Mouse (Mus musculus) lung, postnatal 4 days (tissue): ENCODE data around the gene Ppm1h.
"Not testable (repeated sequence)": the region's sequence is repeated elsewhere in the genome, so short reads cannot be mapped to it uniquely, and the experiment has no call there.

ENCODE experiments used
- DNase-seq, 2 experiments: peaks; one replicate each; pipeline ENCODE4 v3.0.0; 2021

Gene Ppm1h

GRCm38 (mm10) chr10:122901379-122901778, 222.8 kb downstream of the Ppm1h start:
- no peak for DNase-seq

- DNase-seq = no peak
Measured at GRCm38 (mm10) chr10:122909406-122910032, 231.0 kb downstream of the Ppm1h start.

GRCm38 (mm10) chr10:122910798-122911225, 232.2 kb downstream of the Ppm1h start:
- DNase-seq = no peak

- no peak for DNase-seq
Measured at GRCm38 (mm10) chr10:122911668-122912067, 233.1 kb downstream of the Ppm1h start.

GRCm38 (mm10) chr10:122912086-122912690, 233.6 kb downstream of the Ppm1h start:
- DNase-seq = no peak

GRCm38 (mm10) chr10:122912701-122913368, 234.3 kb downstream of the Ppm1h start:
- peak; percentile 74 to 91 for DNase-seq

GRCm38 (mm10) chr10:122913393-122913792, 234.8 kb downstream of the Ppm1h start:
- DNase-seq = no peak

GRCm38 (mm10) chr10:122915905-122916304, 237.3 kb downstream of the Ppm1h start:
- no peak for DNase-seq

- DNase-seq = no peak
Measured at GRCm38 (mm10) chr10:122917648-122918324, 239.2 kb downstream of the Ppm1h start.

- no peak for DNase-seq
Measured at GRCm38 (mm10) chr10:122918325-122918694, 239.7 kb downstream of the Ppm1h start.

GRCm38 (mm10) chr10:122918754-122919153, 240.2 kb downstream of the Ppm1h start:
- no peak for DNase-seq

- no peak for DNase-seq
Measured at GRCm38 (mm10) chr10:122919416-122919815, 240.9 kb downstream of the Ppm1h start.

- no peak for DNase-seq
Measured at GRCm38 (mm10) chr10:122920218-122920795, 241.7 kb downstream of the Ppm1h start.

GRCm38 (mm10) chr10:122922226-122922625, 243.7 kb downstream of the Ppm1h start:
- DNase-seq = peak in 1 of 2 experiments; percentile 35

GRCm38 (mm10) chr10:122924571-122924970, 246.0 kb downstream of the Ppm1h start:
- not testable (repeated sequence) for DNase-seq

GRCm38 (mm10) chr10:122926275-122926674, 247.7 kb downstream of the Ppm1h start:
- DNase-seq = no peak

GRCm38 (mm10) chr10:122930520-122930919, 252.0 kb downstream of the Ppm1h start:
- no peak for DNase-seq

GRCm38 (mm10) chr10:122931193-122931832, 252.8 kb downstream of the Ppm1h start:
- peak; percentile 40 to 57 for DNase-seq

- DNase-seq = no peak
Measured at GRCm38 (mm10) chr10:122931851-122932550, 253.4 kb downstream of the Ppm1h start.

GRCm38 (mm10) chr10:122933053-122933838, 254.7 kb downstream of the Ppm1h start:
- DNase-seq = peak in 1 of 2 experiments; percentile 37

GRCm38 (mm10) chr10:122935406-122935805, 256.8 kb downstream of the Ppm1h start:
- DNase-seq = not testable (repeated sequence)
